Mouse (Mus musculus) ovary, adult 18-20 months (tissue): ENCODE measurements around the gene Hist1h3e.
"Not testable (repeated sequence)": the region's sequence is repeated elsewhere in the genome, so short reads cannot be mapped to it uniquely, and the experiment has no call there.

Source experiments
- DNase-seq: peaks from one replicate; pipeline ENCODE4 v3.0.0; 2022; ENCODE audit warnings: low spot score, mixed read lengths

Hist1h3e gene

DNA sequence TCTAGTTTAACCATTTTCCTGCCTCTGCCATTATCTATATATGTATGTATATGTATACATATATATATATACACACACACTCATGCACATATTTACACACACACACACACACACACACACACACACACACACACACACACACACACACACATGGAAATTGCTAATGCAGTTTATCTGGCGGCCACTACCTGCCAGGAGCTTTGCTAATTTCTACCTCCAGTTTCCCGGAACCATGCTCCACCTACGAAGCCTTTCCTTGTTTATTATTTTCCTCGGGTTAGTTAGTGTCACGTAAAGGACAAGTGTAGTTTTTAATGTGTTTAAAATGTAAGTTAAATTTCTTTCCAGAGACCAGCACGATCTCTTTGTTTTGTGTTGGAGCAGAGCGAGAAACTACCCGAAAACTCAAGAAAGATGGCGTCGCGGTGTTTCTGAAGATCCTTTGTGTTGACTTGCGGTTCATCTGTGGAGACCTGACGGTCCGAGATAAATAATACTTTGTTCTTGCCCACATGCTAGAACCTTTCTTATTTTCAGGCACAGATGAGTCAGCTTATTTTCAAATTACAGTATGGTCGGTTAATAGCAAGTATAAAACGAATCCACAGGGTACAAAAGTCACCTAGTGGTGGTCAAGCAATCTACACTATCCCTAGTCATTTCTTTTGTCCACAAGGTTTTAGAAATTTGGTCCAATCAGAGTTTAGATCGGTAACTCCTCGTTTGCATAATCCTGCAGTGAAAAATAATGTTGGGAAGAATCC is 712 bp upstream of the Hist1h3e start:
- no peak for DNase-seq

DNA sequence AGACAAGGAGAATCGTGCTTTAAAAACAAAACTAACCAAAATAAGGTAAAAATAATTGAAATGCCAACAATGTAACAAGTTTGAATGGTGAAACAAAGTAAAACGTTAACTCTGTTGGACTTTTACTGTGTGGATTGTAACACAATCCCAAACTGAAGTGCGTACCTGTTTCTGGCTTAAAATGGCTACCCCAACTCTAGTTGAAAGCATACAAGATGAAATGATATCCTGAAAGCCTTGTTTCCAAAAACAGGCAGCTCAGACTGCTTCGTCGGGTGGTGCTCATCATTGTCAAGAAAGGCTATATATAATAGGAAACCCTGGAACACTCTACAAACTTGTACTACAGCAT is 662 bp downstream of the Hist1h3e start:
- not testable (repeated sequence) for DNase-seq

DNA sequence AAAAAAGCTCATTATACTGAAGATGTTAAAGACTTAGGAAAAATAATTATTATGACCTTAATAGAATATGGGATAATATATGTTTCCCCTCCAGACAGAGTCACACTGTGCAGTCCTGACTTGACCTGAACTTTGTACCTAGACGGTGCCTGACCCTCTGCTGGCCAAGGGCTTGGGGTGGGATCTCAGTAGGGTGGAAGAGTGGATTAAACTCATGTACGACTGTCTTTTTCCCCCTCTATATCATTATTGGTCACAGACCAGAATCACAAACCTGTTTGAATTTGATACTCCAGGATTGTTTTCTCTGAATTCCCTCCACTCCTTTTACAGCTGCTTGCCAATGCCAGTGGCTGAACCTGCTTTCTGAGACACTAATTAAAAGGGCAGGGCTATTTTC is 1.5 kb downstream of the Hist1h3e start:
- not testable (repeated sequence) for DNase-seq

DNA sequence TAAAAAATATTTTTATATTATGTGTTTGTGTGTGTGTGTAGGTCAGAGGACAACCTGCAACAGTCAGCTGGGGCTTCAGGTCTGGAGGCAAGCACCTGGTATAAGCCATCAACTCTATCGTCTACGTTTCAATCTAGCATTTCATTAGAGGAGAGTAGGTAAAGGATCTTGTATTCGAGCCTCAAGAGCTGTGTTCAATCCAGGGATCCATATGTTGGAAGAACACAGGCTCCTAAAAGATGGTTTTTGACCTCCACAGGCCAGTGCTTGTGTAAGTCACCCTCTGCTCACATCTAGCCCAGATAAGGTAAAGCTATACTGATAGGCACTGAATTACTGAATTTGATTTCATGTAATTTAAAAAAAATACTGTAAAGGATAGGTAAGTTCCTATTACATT is 5.3 kb downstream of the Hist1h3e start:
- no peak for DNase-seq

DNA sequence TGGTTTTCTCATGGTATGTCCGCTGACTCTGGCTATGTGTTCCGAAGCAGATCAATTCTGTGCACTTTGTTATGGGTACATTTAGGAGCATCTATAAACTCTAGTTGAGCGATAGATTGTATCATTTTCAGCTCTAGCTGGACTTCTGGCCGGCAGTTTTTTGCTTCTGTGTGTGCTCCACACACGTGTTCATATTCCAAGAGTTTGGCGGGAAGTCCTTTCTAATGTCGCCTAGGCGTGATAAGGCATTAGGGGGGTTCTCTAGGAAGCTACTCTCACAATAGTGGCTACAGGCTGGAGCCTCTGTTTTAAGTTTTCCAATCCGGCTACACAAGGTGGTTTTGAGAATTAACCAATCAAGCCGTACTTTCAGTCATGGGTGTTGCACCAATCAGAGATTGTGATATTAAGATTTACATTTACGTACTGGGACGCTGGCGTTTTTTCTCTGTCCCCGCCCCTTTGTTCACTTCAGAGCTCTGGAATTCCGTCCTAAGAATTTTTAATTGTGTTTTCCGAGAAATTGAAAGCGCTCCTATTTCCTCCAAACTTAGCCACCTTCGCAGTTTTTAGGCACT is 6.2 kb downstream of the Hist1h3e start:
- DNase-seq = peak; percentile 56

DNA sequence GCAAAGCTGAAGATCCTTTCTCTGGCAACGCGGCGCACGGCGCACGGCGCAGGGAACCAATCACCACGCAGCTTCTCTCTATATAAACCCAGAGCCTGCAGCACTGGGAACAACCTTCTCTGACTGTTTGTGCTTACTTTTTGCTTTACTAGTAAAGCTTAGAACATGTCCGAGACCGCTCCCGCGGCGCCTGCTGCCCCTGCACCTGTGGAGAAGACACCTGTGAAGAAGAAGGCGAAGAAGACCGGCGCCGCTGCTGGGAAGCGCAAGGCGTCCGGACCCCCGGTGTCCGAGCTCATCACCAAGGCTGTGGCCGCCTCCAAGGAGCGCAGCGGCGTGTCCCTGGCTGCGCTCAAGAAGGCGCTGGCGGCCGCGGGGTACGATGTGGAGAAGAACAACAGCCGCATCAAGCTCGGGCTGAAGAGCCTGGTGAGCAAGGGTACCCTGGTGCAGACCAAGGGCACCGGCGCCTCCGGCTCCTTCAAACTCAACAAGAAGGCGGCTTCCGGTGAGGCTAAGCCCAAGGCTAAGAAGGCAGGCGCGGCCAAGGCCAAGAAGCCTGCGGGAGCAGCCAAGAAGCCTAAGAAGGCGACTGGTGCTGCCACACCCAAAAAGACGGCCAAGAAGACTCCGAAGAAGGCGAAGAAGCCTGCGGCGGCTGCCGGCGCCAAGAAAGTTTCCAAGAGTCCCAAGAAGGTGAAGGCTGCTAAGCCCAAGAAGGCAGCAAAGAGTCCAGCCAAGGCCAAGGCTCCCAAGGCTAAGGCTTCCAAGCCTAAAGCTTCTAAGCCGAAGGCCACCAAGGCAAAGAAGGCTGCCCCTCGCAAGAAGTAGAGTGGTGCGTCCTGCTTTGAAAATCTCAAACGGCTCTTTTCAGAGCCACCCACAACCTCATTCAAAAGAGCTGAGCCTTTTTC is 7.0 kb downstream of the Hist1h3e start:
- DNase-seq = peak; percentile 72

DNA sequence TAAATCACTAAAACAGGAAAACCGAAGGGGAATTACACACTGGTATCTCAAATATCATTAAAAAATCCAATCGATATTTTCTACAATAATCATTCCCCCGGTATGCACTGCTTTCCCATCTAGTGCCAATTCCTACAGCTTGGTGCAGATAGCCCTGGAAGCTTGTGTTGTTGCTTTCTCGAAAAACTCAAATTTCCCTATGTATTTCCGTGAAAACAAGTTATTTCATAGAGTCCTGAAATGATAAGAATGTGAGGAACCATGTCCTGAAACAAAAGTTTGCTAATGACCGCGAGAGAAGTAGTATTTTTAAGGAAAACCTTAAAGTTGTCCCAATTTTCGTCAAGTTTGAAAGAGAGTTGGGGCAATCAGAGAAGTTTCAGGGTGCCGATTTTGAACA is 7.8 kb downstream of the Hist1h3e start:
- DNase-seq = no peak

DNA sequence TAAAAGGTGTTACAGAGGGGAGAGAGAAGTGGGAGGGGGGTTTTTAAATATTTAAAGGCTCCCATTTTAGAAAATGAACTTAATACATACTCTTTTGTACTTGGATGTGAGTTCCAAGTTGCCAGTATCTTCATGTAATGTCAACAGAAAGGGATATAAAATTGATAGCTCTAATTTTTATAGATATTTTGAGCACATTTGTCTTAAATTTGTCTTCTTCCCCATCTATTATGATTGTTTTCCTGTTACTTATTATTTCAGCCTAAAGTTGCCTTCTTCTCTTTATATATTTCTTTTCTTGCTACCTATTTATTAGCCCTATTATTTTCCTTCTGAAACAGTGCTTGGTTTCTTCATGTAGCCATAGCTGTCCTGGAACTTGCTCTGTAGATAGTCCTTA is 9.2 kb downstream of the Hist1h3e start, which contains the start of gene Hist1h1d:
Gene Hist1h1d, plus strand, starts transcription at position 301 of the 400 bp plus-strand sequence.
- no peak for DNase-seq

DNA sequence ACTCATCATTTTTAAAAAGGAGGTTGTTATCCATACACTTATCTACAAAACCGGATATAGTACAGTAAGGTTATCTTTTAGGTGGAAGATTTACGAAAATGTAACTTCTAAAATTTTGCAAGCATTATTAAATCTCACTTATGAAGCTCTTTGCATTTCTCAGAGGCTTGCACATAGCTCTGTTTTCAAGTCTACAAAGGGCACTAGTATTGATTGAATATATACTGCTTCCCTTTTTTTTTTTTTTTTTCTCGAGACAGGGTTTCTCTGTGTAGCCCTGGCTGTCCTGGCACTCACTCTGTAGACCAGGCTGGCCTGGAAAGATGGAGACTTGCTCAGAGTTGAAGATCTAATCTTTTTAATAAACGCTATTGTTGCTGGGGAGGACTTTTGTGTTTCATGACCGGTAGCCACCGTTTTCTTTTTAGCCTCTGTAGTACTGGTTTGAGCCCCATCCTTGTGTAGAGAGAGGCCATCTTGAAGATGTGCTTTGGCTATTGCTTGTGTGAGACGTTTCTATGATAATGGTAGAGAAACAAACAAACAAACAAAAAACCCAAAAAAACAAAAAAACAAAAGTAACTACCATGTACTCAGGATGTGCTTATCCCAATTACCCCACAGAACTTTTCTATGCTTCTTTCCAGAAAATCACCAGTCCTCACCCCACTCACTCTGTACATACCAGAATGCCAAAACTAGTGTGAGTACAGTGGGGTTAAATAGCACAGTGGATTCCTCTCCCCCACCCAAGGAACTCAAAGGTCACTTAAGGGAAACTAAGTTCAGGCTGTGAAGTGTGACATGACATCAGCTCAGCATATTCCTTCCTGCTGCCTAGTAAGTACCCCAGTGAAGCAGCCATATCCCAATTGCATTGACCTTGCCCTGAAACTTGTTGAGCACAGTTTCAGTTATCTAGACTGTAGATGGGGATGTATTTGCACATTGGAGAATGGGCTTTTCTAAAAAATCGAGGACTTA is 9.9 kb downstream of the Hist1h3e start:
- DNase-seq = no peak

DNA sequence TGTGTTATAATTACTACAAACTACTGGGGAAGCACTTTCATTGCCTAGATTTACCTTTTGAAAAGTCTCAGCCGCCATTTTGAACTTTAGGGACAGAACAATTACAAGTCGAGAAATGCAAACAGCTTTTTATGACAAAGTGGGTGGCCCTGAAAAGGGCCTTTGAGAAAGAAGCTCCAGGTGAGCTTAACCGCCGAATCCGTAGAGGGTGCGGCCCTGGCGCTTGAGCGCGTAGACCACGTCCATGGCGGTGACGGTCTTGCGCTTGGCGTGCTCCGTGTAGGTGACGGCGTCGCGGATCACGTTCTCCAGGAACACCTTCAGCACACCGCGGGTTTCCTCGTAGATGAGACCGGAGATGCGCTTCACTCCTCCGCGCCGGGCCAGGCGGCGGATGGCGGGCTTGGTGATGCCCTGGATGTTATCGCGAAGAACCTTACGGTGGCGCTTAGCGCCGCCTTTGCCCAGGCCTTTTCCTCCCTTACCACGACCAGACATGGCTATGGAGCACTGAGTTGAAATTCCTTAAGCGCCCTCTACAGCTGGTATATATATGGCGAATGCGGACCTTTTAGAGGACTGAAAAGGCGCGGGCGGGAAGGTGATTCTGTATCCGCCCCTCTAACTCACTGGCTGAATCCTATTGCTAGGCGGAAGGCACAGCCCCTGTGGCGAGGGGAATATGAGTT is 10.9 kb downstream of the Hist1h3e start, which contains the start of gene Hist1h4f:
Gene Hist1h4f, minus strand, starts transcription at position 503 of the 689 bp plus-strand sequence.
- peak; percentile 82 for DNase-seq

DNA sequence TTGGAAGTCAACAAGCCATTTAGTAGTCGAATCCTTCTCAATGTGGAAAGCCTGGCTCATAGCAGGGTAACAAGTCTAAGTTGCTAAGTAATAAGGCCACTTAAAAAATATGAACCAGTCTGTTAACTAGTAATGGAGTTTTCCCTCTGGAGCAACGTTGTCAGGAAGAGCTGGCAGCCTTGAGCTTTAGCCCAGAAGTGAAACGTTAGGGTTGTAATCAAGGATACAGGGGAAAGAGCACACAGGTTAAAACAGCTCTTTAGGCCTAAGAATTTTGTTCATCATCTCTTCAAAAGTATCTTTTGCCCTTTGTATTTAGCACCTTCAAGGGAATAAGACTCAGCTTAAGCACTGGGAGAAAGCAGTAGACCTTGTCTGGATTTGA is 11.4 kb downstream of the Hist1h3e start:
- DNase-seq = no peak

DNA sequence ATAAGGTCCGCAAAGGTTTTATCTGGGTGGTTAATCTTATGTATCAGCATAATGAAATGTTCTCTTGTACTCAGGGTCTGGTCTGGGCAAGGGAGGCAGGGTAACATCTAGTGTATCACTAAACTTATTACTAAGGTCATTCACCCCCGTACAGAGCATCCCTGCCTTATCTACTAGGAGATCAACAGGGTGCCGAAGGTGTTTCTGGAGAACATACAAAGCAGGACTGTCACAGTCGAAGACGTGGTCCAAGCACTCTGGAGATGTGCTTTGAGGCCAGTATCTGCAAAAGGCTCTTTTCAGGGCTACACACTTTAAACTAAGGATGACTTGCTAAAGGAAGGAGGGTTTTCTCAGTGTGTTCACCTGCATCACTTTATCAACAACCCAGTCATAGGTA is 15.5 kb downstream of the Hist1h3e start:
- DNase-seq = no peak

DNA sequence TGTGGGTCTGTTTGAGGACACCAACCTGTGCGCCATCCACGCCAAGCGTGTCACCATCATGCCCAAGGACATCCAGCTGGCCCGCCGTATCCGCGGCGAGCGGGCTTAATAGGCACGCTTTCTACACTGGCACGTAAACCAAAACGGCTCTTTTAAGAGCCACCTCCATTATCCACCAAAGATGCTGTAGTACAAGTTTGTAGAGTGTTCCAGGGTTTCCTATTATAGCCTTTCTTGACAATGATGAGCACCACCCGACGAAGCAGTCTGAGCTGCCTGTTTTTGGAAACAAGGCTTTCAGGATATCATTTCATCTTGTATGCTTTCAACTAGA is 17.4 kb downstream of the Hist1h3e start:
- not testable (repeated sequence) for DNase-seq

DNA sequence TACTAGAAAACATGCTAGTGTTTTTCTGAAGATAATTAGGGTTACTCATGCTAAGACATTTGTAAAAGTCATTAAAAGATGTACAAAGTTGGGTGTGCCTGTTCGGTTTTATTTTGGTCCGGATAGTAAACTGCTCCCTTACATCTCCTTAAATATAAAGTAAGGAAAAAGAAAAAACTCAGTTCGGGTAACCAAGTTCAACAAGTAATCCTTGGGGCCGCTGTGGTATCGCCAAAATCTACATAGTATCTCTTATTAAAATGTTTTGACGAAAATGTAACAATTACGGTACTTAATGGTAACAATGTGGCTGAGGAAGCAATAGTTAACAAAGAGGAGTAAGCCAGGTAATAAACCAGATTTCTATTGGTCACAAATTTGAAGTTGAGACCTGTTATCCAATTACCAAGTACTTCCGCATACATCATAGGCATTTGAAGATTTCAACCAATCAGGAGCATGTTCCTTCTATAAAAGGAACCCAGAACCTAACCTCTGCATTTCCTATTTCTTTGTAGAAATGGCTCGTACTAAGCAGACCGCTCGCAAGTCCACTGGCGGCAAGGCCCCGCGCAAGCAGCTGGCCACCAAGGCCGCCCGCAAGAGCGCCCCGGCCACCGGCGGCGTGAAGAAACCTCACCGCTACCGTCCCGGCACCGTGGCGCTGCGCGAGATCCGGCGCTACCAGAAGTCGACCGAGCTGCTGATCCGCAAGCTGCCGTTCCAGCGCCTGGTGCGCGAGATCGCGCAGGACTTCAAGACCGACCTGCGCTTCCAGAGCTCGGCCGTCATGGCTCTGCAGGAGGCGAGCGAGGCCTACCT is 18.0 kb downstream of the Hist1h3e start, which contains the start of gene Hist1h3f:
Gene Hist1h3f, plus strand, starts transcription at position 88 of the 822 bp plus-strand sequence.
- DNase-seq = peak; percentile 55

DNA sequence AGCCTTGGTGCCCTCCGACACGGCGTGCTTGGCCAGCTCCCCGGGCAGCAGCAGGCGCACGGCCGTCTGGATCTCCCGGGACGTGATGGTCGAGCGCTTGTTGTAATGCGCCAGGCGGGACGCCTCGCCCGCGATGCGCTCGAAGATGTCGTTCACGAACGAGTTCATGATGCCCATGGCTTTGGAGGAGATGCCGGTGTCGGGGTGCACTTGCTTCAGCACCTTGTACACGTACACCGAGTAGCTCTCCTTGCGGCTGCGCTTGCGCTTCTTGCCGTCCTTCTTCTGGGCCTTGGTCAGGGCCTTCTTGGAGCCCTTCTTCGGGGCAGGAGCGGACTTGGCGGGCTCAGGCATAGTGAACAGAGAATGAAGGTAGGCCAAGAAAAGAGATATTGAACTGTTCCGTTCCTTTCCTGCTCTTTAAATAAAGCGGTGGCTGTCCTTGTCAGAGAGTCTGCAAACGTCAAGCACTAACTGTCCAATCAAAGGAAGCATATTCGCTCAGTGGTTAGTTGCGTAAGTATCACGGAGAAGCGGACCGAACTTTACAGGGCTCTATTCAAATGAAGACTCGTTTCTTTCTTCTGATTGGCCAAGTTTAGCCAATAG is 19.1 kb downstream of the Hist1h3e start, which contains the start of gene Hist1h2bh:
Gene Hist1h2bh, minus strand, starts transcription at position 394 of the 609 bp plus-strand sequence.
- DNase-seq = peak; percentile 73

DNA sequence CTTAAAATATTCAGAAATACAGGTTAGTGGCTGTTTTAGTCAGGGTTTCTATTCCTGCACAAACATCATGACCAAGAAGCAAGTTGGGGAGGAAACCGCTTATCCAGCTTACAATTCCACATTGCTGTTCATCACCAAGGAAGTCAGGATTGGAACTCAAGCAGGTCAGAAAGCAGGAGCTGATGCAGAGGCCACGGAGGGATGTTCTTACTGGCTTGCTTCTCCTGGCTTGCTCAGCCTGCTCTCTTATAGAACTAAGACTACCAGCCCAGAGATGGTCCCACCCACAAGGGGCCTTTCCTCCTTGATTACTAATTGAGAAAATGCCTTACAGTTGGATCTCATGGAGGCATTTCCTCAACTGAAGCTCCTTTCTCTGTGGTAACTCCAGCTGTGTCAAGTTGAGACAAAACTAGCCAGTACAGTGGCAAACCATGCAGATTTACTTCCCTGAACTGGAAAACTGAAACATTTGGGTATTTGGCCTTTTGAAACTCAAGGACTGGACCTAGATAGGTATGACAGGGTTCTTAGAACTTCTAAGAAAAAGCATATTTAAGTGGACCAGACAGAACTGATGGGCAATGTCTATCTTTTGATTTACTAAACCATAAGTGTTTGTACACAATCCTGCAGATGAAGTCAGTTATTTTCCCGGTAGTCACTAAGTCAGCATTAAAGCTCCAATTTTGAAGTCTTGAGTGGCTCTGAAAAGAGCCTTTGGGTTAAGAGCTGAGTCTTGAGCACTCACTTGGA is 19.8 kb downstream of the Hist1h3e start:
- not testable (repeated sequence) for DNase-seq

DNA sequence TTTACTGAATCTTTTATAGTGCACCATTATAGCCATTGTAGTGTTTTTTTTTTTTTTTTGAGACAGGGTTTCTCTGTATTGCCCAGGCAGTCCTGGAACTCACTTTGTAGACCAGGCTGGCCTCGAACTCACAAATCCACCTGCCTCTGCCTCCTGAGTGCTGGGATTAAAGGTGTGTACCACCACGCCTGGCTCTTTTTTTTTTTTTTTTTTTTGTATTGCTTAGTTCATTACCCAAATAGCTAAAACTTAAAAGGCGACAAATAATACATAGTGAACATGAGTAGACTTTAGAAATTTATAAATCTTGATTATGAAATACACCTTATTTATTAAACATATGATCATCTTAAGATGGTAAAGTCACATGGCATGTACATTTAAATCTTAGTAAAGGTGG is 20.7 kb downstream of the Hist1h3e start:
- DNase-seq = no peak

DNA sequence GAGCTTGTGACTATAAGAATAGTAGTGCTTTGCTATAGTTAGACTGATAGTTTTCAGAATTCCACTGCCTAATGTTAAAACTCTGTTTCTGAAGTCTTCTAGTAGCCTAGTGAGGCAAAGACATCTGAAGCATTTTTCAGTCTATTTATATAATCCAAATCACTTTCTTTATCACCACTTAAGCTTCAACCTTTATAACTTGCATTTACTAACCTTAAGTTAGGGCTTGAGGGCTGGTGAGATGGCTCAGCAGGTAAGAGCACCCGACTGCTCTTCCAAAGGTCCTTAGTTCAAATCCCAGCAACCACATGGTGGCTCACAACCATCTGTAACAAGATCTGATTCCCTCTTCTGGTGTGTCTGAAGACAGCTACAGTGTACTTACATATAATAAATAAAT is 22.3 kb downstream of the Hist1h3e start:
- not testable (repeated sequence) for DNase-seq

DNA sequence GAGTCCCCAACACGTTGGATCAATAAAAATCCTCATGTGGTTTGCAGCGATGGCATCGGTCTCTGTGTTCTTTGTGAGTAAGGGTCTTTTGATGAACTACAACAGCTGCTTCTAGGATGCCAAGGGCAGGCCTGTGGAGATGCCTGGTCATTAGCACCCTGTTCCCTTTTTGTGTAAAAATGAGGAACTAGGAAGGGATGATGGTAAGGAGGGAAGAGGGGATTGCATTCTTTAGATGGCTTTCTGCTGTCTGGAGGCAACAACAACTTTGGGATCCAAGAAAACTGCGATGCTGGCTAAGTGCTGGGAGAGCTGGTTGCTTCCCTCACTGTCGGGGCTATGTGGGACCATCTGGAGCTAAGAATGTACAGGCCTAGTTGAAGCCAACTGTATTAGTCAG is 23.9 kb downstream of the Hist1h3e start:
- DNase-seq = no peak
